Mouse (Mus musculus): ENCODE measurements around the gene Parp8.

- no peak for TF ChIP-seq MAFK (IDR thresholded peaks at IDR 0.05; ENCODE audit: insufficient read depth, low read depth, low read length)
- TF ChIP-seq ZC3H11A (IDR thresholded peaks at IDR 0.05; ENCODE audit: borderline replicate concordance, low read depth, low read length), result no peak
- TF ChIP-seq HCFC1 (IDR thresholded peaks at IDR 0.05; ENCODE audit: borderline replicate concordance, insufficient read depth, low read length), result no peak
- TF ChIP-seq CHD2 (IDR thresholded peaks at IDR 0.05; ENCODE audit: low read depth, low read length), result no peak
- no peak for TF ChIP-seq ZNF384 (IDR thresholded peaks at IDR 0.05; ENCODE audit: low read depth, low read length)
Measured at GRCm38 (mm10) chr13:117007566-117007965, 17.8 kb downstream of the Parp8 start.

All from ES-E14 (cell line).